Mouse (Mus musculus) gastrocnemius, adult 18-20 months (tissue): ENCODE data around the gene Wdsub1. TPM values are rescaled to one million over a fixed set of nuclear protein-coding genes. Genes with fewer than 3 reads are reported as not detected.

ENCODE experiments used
- DNase-seq: peaks from one replicate; pipeline ENCODE4 v3.0.0; 2021; ENCODE audit warnings: low spot score
- total RNA-seq, 2 experiments: library from RNA; stranded (reverse); gene quantifications; 2 replicates each; pipeline ENCODE4 v1.2.3; 2021

Gene Wdsub1
- total RNA-seq, 2 experiments from 2014 or later = 9.6 to 12.5 TPM

DNA sequence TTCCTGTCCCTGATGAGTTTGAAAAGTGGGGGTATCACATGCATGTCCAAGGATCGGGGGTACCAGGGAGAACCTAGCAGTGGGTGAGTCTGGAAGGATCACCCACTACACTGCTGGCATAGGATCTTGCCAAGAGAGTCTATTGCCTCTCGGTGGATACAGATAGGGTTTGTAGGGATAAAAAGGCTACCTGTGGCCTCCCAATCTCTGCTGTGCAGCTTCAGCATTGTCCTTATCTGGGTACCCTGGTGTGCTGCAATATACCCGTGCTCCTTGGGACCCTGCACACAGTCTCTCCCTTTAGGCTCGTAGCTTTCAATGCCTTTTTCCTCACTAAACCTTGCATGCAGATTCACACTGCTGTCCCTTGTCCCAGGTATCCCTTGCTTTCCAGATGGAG lies 73.8 kb downstream of the Wdsub1 start:
- DNase-seq = no peak

DNA sequence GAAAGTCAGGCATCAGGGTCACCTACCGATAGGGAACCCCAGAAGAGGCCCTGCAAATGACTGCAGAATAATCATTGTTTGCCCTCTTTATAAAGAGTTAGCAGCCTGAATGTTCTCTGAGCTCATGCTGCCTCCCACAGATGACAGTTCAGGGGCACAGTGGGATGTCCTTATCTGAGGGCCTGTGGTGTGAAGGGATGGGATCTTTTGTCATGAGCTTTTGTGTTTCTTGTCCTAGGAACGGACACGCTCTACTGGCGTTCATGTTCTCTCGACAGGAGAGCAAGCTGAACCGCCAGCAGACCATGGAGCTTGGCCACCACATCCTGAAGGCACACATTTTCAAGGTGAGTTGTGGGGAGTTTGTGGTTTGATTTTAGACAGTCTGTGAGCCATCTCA lies 76.4 kb downstream of the Wdsub1 start:
- DNase-seq = no peak

- no peak for DNase-seq
Observed at GRCm38 (mm10) chr2:59805595-59805994, 76.8 kb downstream of the Wdsub1 start.

GRCm38 (mm10) chr2:59802722-59803387 lies 79.5 kb downstream of the Wdsub1 start:
- DNase-seq = no peak
